Mouse (Mus musculus): ENCODE measurements around the gene Dact1.

DNA sequence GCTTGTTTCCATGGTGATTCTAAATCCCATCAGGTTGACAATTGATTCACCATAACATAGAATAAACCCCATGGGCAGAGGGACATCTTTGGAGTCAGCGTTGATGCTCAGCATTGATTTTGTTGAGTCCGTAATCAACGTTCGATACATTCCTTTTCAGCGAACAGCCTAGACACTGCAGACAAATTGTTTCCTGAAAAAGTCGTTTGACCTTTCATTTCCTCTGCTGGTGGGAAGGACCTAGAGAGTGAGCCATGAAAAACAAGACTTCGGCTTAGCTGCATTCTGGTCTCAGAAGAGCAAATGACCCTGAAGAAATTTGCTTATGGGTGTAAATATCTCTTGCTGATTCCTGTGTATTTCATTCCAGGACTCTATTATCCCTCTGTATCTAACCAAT, 55.5 kb downstream of the Dact1 start:
- TF ChIP-seq CTCF (IDR thresholded peaks at IDR 0.05; ENCODE audit: low read depth, low read length): no peak
- TF ChIP-seq POLR2AphosphoS5 (IDR thresholded peaks at IDR 0.05; ENCODE audit: insufficient replicate concordance, low read depth, low read length): no peak
- no peak for TF ChIP-seq TAL1 (conservative IDR thresholded peaks at IDR 0.05; ENCODE audit: low read depth, low read length)
- no peak for TF ChIP-seq GATA1 (IDR thresholded peaks at IDR 0.05; ENCODE audit: borderline replicate concordance, low read length)
- TF ChIP-seq GATA2 (IDR thresholded peaks at IDR 0.05; ENCODE audit: borderline replicate concordance, low read depth, low read length): no peak
